Mouse (Mus musculus) c-Kit-negative CD71-positive TER-119-positive erythroid progenitor cells, embryonic 14.5 days (primary cell): ENCODE data around the gene Gm45713.
A peak's percentile ranks its signal among the peaks of the same experiment; 100 is the strongest.
"Not testable (repeated sequence)": the region's sequence is repeated elsewhere in the genome, so short reads cannot be mapped to it uniquely, and the experiment has no call there.

Experiments used
- DNase-seq: peaks from one replicate; pipeline ENCODE4 v3.0.0-alpha.2; 2013; ENCODE audit warnings: low read depth, low spot score

Gm45713 gene

GRCm38 (mm10) chr7:45098541-45099240, 37.3 kb downstream of the Gm45713 start:
- no peak for DNase-seq

- no peak for DNase-seq
These were observed 38.6 kb downstream of the Gm45713 start for GRCm38 (mm10) chr7:45097479-45097878.

GRCm38 (mm10) chr7:45095965-45096364, 40.1 kb downstream of the Gm45713 start:
- not testable (repeated sequence) for DNase-seq

GRCm38 (mm10) chr7:45095367-45095766, 40.7 kb downstream of the Gm45713 start:
- no peak for DNase-seq

GRCm38 (mm10) chr7:45094121-45094520, 41.9 kb downstream of the Gm45713 start:
- no peak for DNase-seq

GRCm38 (mm10) chr7:45093516-45093905, 42.5 kb downstream of the Gm45713 start:
- DNase-seq: no peak

GRCm38 (mm10) chr7:45092828-45093515, 43.1 kb downstream of the Gm45713 start:
- DNase-seq: no peak

- no peak for DNase-seq
These were observed 44.0 kb downstream of the Gm45713 start, which contains the start of gene Rcn3 for GRCm38 (mm10) chr7:45092048-45092447. TSS of gene Rcn3 (minus strand) at chr7:45092221.

GRCm38 (mm10) chr7:45091001-45091990, 44.7 kb downstream of the Gm45713 start:
- DNase-seq: no peak

- no peak for DNase-seq
These were observed 45.6 kb downstream of the Gm45713 start for GRCm38 (mm10) chr7:45090251-45090977.

GRCm38 (mm10) chr7:45088597-45088996, 47.4 kb downstream of the Gm45713 start:
- DNase-seq: no peak

- no peak for DNase-seq
These were observed 49.9 kb downstream of the Gm45713 start for GRCm38 (mm10) chr7:45086084-45086483.

GRCm38 (mm10) chr7:45083300-45083890, 52.6 kb downstream of the Gm45713 start:
- DNase-seq: no peak

- no peak for DNase-seq
These were observed 53.4 kb downstream of the Gm45713 start for GRCm38 (mm10) chr7:45082401-45083299.

- DNase-seq: no peak
These were observed 55.0 kb downstream of the Gm45713 start for GRCm38 (mm10) chr7:45081016-45081415.

GRCm38 (mm10) chr7:45079856-45080255, 56.2 kb downstream of the Gm45713 start:
- peak; percentile 68 for DNase-seq

GRCm38 (mm10) chr7:45078513-45078912, 57.5 kb downstream of the Gm45713 start:
- peak; percentile 49 for DNase-seq

GRCm38 (mm10) chr7:45077829-45078228, 58.2 kb downstream of the Gm45713 start:
- DNase-seq: no peak

GRCm38 (mm10) chr7:45077322-45077721, 58.7 kb downstream of the Gm45713 start:
- DNase-seq: no peak

- DNase-seq: no peak
These were observed 59.5 kb downstream of the Gm45713 start for GRCm38 (mm10) chr7:45076501-45076900.
